Mouse (Mus musculus) neural tube, embryonic 11.5 days (tissue): ENCODE measurements around the gene Lrrc3c. TPM values are rescaled to one million over a fixed set of nuclear protein-coding genes. Genes with fewer than 3 reads are reported as not detected.
"Not testable (repeated sequence)": the region's sequence is repeated elsewhere in the genome, so short reads cannot be mapped to it uniquely, and the experiment has no call there.

Source experiments
- ATAC-seq: fragments of 200-750 bp; cut with Nextera tagmentation; 2 replicates; pipeline ENCODE4 v1.8.0; 2017; ENCODE audit warnings: moderate number of reproducible peaks, mild to moderate bottlenecking, moderate TSS enrichment, moderate library complexity; ENCODE audit not compliant: insufficient read depth, low FRiP score, low TSS enrichment
- DNase-seq: peaks from one replicate; pipeline ENCODE4 v3.0.0-alpha.2; 2015; ENCODE audit warnings: low spot score
- H3K27ac ChIP-seq: fragments of 300-500 bp; sonication (generic); 2 replicates; pipeline ENCODE4 v1.5.1; 2014; ENCODE audit warnings: low read depth, mild to moderate bottlenecking, low read length
- H3K27me3 ChIP-seq: fragments of 300-500 bp; sonication (generic); 2 replicates; pipeline ENCODE4 v1.6.1; 2014; ENCODE audit warnings: mild to moderate bottlenecking, low read length, mixed read lengths; ENCODE audit not compliant: control insufficient read depth, insufficient read depth
- H3K36me3 ChIP-seq: fragments of 300-500 bp; sonication (generic); 2 replicates; pipeline ENCODE4 v1.6.1; 2014; ENCODE audit warnings: mild to moderate bottlenecking, low read length, moderate library complexity, mixed read lengths; ENCODE audit not compliant: control insufficient read depth, insufficient read depth
- H3K4me1 ChIP-seq: fragments of 300-500 bp; sonication (generic); 2 replicates; pipeline ENCODE4 v1.6.1; 2014; ENCODE audit warnings: low read length, mixed read lengths; ENCODE audit not compliant: control insufficient read depth, insufficient read depth
- H3K4me2 ChIP-seq: fragments of 300-500 bp; sonication (generic); 2 replicates; pipeline ENCODE4 v1.6.1; 2014; ENCODE audit warnings: low read depth, mild to moderate bottlenecking, moderate library complexity
- H3K4me3 ChIP-seq: fragments of 300-500 bp; sonication (generic); 2 replicates; pipeline ENCODE4 v1.5.1; 2014; ENCODE audit warnings: low read depth, low read length
- H3K9ac ChIP-seq: fragments of 300-500 bp; sonication (generic); 2 replicates; pipeline ENCODE4 v1.6.1; 2014; ENCODE audit warnings: mild to moderate bottlenecking, low read length
- H3K9me3 ChIP-seq: fragments of 300-500 bp; sonication (generic); 2 replicates; pipeline ENCODE4 v1.6.1; 2016; ENCODE audit warnings: low read length; ENCODE audit not compliant: control insufficient read depth
- WGBS: fragments of 180-500 bp; shearing (Covaris S2); extraction: QIAGEN DNeasy Blood & Tissue Kit; methylation state at CpG from one replicate; pipeline ENCODE4 v1.1.7; 2014; 5-methylcytosine and 5-hydroxymethylcytosine counted together
- polyA plus RNA-seq: library from polyadenylated mRNA; unstranded; fragments of >200 nt; fragmentation: Nextera tagmentation; extraction: Ambion mirVana; gene quantifications from 2 replicates; pipeline ENCODE4 v1.2.1, GENCODE M21; 2014

Lrrc3c gene
- polyA plus RNA-seq, 1 experiment from 2014 or later: not detected

- peak overlapping the region; percentile 24 for H3K4me3 ChIP-seq
- H3K27ac ChIP-seq: no peak overlapping the region
- peak overlapping the region; percentile 35 for H3K9ac ChIP-seq
- ATAC-seq: no peak
- H3K4me1 ChIP-seq: peaks cover 2% of the 10 kb centered on the region; the same call in 1 of the 2 replicates
- peak; percentile 60 for DNase-seq
- no peaks in the 10 kb centered on the region for H3K36me3 ChIP-seq
- whole genome bisulfite sequencing: 1% methylated on average over 20 of the region's 20 CpGs
- H3K4me2 ChIP-seq: peak overlapping the region; percentile 48
- H3K9me3 ChIP-seq: no peaks in the 10 kb centered on the region
- H3K27me3 ChIP-seq: peaks cover 7% of the 10 kb centered on the region; the same call in 1 of the 2 replicates
Observed at GRCm38 (mm10) chr11:98602090-98602690, 4.1 kb downstream of the Lrrc3c start.

- no peak overlapping the region for H3K4me3 ChIP-seq
- H3K36me3 ChIP-seq: no peaks in the 10 kb centered on the region
Observed at GRCm38 (mm10) chr11:98603953-98604352, 5.9 kb downstream of the Lrrc3c start.

GRCm38 (mm10) chr11:98604911-98605310 lies 6.8 kb downstream of the Lrrc3c start:
- H3K4me1 ChIP-seq, H3K4me2 ChIP-seq, H3K36me3 ChIP-seq, H3K27ac ChIP-seq, DNase-seq, ATAC-seq, H3K4me3 ChIP-seq, H3K27me3 ChIP-seq, H3K9me3 ChIP-seq, H3K9ac ChIP-seq: not testable (repeated sequence)
- 69% methylated on average over 6 of the region's 6 CpGs for WGBS

More at GRCm38 (mm10) chr11:98603953-98604352, 5.9 kb downstream of the Lrrc3c start:
- Histone ChIP-seq H3K4me2 (no peak overlapping the region), H3K27ac (no peak overlapping the region), H3K9ac (no peak overlapping the region), H3K9me3 (no peaks in the 10 kb centered on the region), H3K27me3 (peaks cover 3% of the 10 kb centered on the region; the same call in 1 of the 2 replicates), H3K4me1 (peaks cover 2% of the 10 kb centered on the region; the same call in 1 of the 2 replicates)
- no peak for ATAC-seq
- WGBS: 87% methylated on average over 2 of the region's 2 CpGs
- DNase-seq: no peak

- DNase-seq (no peak), ATAC-seq (no peak)
- 8% methylated on average over 3 of the region's 3 CpGs for WGBS
- Histone ChIP-seq H3K4me1 (peaks cover 2% of the 10 kb centered on the region; the same call in 1 of the 2 replicates), H3K9ac (no peak overlapping the region), H3K9me3 (no peaks in the 10 kb centered on the region), H3K4me3 (no peak overlapping the region), H3K4me2 (no peak overlapping the region), H3K27me3 (no peaks in the 10 kb centered on the region), H3K36me3 (no peaks in the 10 kb centered on the region), H3K27ac (no peak overlapping the region)
Observed at GRCm38 (mm10) chr11:98606763-98607162, 8.7 kb downstream of the Lrrc3c start.

- Histone ChIP-seq H3K9me3 (no peaks in the 10 kb centered on the region), H3K4me2 (no peak overlapping the region), H3K27me3 (no peaks in the 10 kb centered on the region), H3K27ac (no peak overlapping the region), H3K4me3 (no peak overlapping the region), H3K4me1 (no peaks in the 10 kb centered on the region), H3K36me3 (no peaks in the 10 kb centered on the region), H3K9ac (no peak overlapping the region)
- ATAC-seq (no peak), DNase-seq (no peak)
- WGBS: 93% methylated on average over 13 of the region's 13 CpGs
Observed at GRCm38 (mm10) chr11:98620791-98621190, 22.7 kb downstream of the Lrrc3c start.

- H3K4me1 ChIP-seq, ATAC-seq, H3K36me3 ChIP-seq, H3K9ac ChIP-seq, H3K27ac ChIP-seq, H3K4me2 ChIP-seq, H3K9me3 ChIP-seq, DNase-seq, H3K4me3 ChIP-seq, H3K27me3 ChIP-seq: not testable (repeated sequence)
- 81% methylated on average over 6 of the region's 6 CpGs for WGBS
Observed at GRCm38 (mm10) chr11:98623981-98624380, 25.9 kb downstream of the Lrrc3c start.

- not testable (repeated sequence) for H3K27ac ChIP-seq, ATAC-seq, H3K9me3 ChIP-seq, DNase-seq, H3K27me3 ChIP-seq, H3K4me1 ChIP-seq, H3K4me3 ChIP-seq, H3K9ac ChIP-seq, H3K36me3 ChIP-seq, H3K4me2 ChIP-seq
- 85% methylated on average over 2 of the region's 2 CpGs for WGBS
Observed at GRCm38 (mm10) chr11:98624381-98624780, 26.3 kb downstream of the Lrrc3c start.

- H3K27me3 ChIP-seq: no peaks in the 10 kb centered on the region
- H3K4me1 ChIP-seq: no peaks in the 10 kb centered on the region
- no peaks in the 10 kb centered on the region for H3K36me3 ChIP-seq
- H3K27ac ChIP-seq: no peak within 1 kb of the TSS
- 87% methylated on average over 10 of the region's 10 CpGs for WGBS
- H3K9ac ChIP-seq: no peak within 1 kb of the TSS
- no peak within 1 kb of the TSS for H3K4me2 ChIP-seq
- no peaks in the 10 kb centered on the region for H3K9me3 ChIP-seq
- ATAC-seq (no peak), DNase-seq (no peak)
- no peak within 1 kb of the TSS for H3K4me3 ChIP-seq
Observed at GRCm38 (mm10) chr11:98625611-98626410, 27.7 kb downstream of the Lrrc3c start, which contains the start of the genes Gm12355 and Gsdma3. TSS of gene Gm12355 (minus strand) at chr11:98625661. TSS of gene Gsdma3 (plus strand) at chr11:98626360.
